Mouse (Mus musculus) lung, embryonic 16.5 days (tissue): ENCODE measurements around the gene Nkx3-2. TPM values are rescaled to one million over a fixed set of nuclear protein-coding genes. Genes with fewer than 3 reads are reported as not detected.

ENCODE experiments used
- ATAC-seq: fragments of 200-750 bp; cut with Nextera tagmentation; 2 replicates; pipeline ENCODE4 v1.8.0; 2017; ENCODE audit warnings: low read depth, mild to moderate bottlenecking, moderate library complexity
- H3K27ac ChIP-seq: fragments of 300-500 bp; sonication (generic); 2 replicates; pipeline ENCODE4 v1.5.1; 2014; ENCODE audit warnings: mild to moderate bottlenecking, control low read depth, low read length
- H3K27me3 ChIP-seq: fragments of 300-500 bp; sonication (generic); 2 replicates; pipeline ENCODE4 v1.6.1; 2014; ENCODE audit warnings: low read depth, low read length, mixed read lengths; ENCODE audit not compliant: control insufficient read depth, insufficient read depth
- H3K36me3 ChIP-seq: fragments of 300-500 bp; sonication (generic); 2 replicates; pipeline ENCODE4 v1.6.1; 2014; ENCODE audit warnings: low read length; ENCODE audit not compliant: control insufficient read depth, insufficient read depth
- H3K4me1 ChIP-seq: fragments of 300-500 bp; sonication (generic); replicated peaks from 2 replicates; pipeline ENCODE4 v1.6.1; 2014; ENCODE audit warnings: low read length, mixed read lengths; ENCODE audit not compliant: control insufficient read depth, insufficient read depth
- H3K4me2 ChIP-seq: fragments of 300-500 bp; sonication (generic); 2 replicates; pipeline ENCODE4 v1.6.1; 2014; ENCODE audit warnings: low read depth, low read length, control low read depth
- H3K4me3 ChIP-seq: fragments of 300-500 bp; sonication (generic); 2 replicates; pipeline ENCODE4 v1.5.1; 2014; ENCODE audit warnings: mild to moderate bottlenecking, low read length, control low read depth
- H3K9ac ChIP-seq: fragments of 300-500 bp; sonication (generic); 2 replicates; pipeline ENCODE4 v1.6.1; 2014; ENCODE audit warnings: low read length, control low read depth
- H3K9me3 ChIP-seq: fragments of 300-500 bp; sonication (generic); 2 replicates; pipeline ENCODE4 v1.6.1; 2016; ENCODE audit warnings: low read length; ENCODE audit not compliant: control insufficient read depth
- WGBS: fragments of 180-500 bp; shearing (Covaris S2); extraction: QIAGEN DNeasy Blood & Tissue Kit; methylation state at CpG from one replicate; pipeline ENCODE4 v1.1.7; 2014; 5-methylcytosine and 5-hydroxymethylcytosine counted together
- polyA plus RNA-seq: library from polyadenylated mRNA; unstranded; fragments of >200 nt; fragmentation: Nextera tagmentation; extraction: Ambion mirVana; gene quantifications from 2 replicates; pipeline ENCODE4 v1.2.1, GENCODE M21; 2015

Gene Nkx3-2
- polyA plus RNA-seq, 1 experiment from 2014 or later, result not detected

- Histone ChIP-seq H3K36me3 (no peaks in the 10 kb centered on the region), H3K4me2 (no peak overlapping the region), H3K4me1 (no peaks in the 10 kb centered on the region), H3K9me3 (no peaks in the 10 kb centered on the region), H3K9ac (no peak overlapping the region), H3K4me3 (no peak overlapping the region), H3K27me3 (no peaks in the 10 kb centered on the region), H3K27ac (no peak overlapping the region)
- WGBS, result 42% methylated on average over 5 of the region's 5 CpGs
- no peak for ATAC-seq
Measured at GRCm38 (mm10) chr5:41737039-41737438, 27.3 kb downstream of the Nkx3-2 start.

GRCm38 (mm10) chr5:41727017-41727416 lies 37.3 kb downstream of the Nkx3-2 start:
- ATAC-seq, result no peak
- H3K36me3 ChIP-seq, result no peaks in the 10 kb centered on the region
- H3K9me3 ChIP-seq, result no peaks in the 10 kb centered on the region
- H3K4me2 ChIP-seq, result no peak overlapping the region
- no peak overlapping the region for H3K27ac ChIP-seq
- no peak overlapping the region for H3K9ac ChIP-seq
- H3K4me3 ChIP-seq, result no peak overlapping the region
- H3K4me1 ChIP-seq, result no peaks in the 10 kb centered on the region
- H3K27me3 ChIP-seq, result no peaks in the 10 kb centered on the region
- 67% methylated on average over 1 of the region's 1 CpGs for WGBS

DNA sequence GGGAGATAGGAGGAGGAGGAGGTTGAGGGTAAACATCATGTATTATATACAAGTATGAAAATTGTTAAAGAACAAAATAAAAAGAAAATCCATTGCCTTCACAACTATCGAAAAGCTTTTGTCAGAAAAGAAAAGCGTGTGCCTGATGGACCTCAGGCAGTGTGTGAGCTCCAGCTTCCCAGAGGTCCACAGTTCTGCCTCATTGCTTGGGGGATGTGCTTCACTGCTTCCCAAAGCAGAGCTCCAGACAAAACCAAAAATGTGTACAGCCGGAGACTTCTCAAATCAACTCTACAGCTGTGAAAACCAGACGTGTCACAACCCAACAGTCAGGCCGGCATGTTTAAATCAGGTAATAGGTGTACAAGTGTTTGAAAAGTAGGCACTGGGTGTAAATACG lies 38.7 kb downstream of the Nkx3-2 start:
- ATAC-seq, result no peak
- Histone ChIP-seq H3K27ac (no peak overlapping the region), H3K9me3 (no peaks in the 10 kb centered on the region), H3K36me3 (no peaks in the 10 kb centered on the region), H3K4me2 (no peak overlapping the region), H3K4me1 (no peaks in the 10 kb centered on the region), H3K4me3 (no peak overlapping the region), H3K9ac (no peak overlapping the region), H3K27me3 (no peaks in the 10 kb centered on the region)
- WGBS, result 77% methylated on average over 6 of the region's 6 CpGs

Other genes with a start within 250 kb of the Nkx3-2 start
- 53.8 and 57.7 TPM in 2 replicates for gene Rab28, start 56.3 kb downstream of the Nkx3-2 start, polyA plus RNA-seq
- 20.0 and 20.9 TPM in 2 replicates for gene Bod1l, start 79.8 kb upstream of the Nkx3-2 start, polyA plus RNA-seq